Mouse (Mus musculus) cortical plate, adult 2 months (tissue): Measurements from ENCODE around the gene Clmp. TPM values are rescaled to one million over a fixed set of nuclear protein-coding genes. Genes with fewer than 3 reads are reported as not detected.

ENCODE experiments used
- H3K27ac ChIP-seq: fragments of 200-500 bp; 2 replicates; pipeline ENCODE4 v1.5.1; 2012; ENCODE audit warnings: low read length, control low read depth, inconsistent platforms; ENCODE audit not compliant: insufficient read depth
- H3K4me1 ChIP-seq: fragments of 200-500 bp; 2 replicates; pipeline ENCODE4 v1.6.1; 2011; ENCODE audit warnings: low read length; ENCODE audit not compliant: control insufficient read depth, insufficient read depth
- H3K4me3 ChIP-seq: fragments of 200-500 bp; 2 replicates; pipeline ENCODE4 v1.5.1; 2011; ENCODE audit warnings: mild to moderate bottlenecking, low read length, control low read depth; ENCODE audit not compliant: insufficient read depth
- CTCF ChIP-seq: fragments of 200-500 bp; IDR thresholded peaks from 2 replicates; pipeline ENCODE4 v1.5.1; 2011; ENCODE audit warnings: mild to moderate bottlenecking, control low read depth, low read length; ENCODE audit not compliant: insufficient read depth; ENCODE audit errors: extremely low read depth
- POLR2A ChIP-seq: fragments of 200-500 bp; IDR thresholded peaks from 2 replicates; pipeline ENCODE4 v1.6.1; 2011; ENCODE audit warnings: mild to moderate bottlenecking, low read length, control low read depth; ENCODE audit not compliant: insufficient read depth; ENCODE audit errors: extremely low read depth
- polyA plus RNA-seq: library from polyadenylated mRNA; depleted of rRNA; stranded (reverse); fragments of >200 nt; gene quantifications from 2 replicates; pipeline ENCODE4 v1.2.3, GENCODE M21; 2012

Gene Clmp
- polyA plus RNA-seq, 1 experiment, result 9.5 TPM

- Histone ChIP-seq H3K4me3 (no peak overlapping the region), H3K4me1 (no peaks in the 10 kb centered on the region), H3K27ac (no peak overlapping the region)
- TF ChIP-seq CTCF, result no peak
- no peak for TF ChIP-seq POLR2A
These were observed 34.4 kb upstream of the Clmp start for GRCm38 (mm10) chr9:40651239-40651859.

- Histone ChIP-seq H3K27ac (no peak overlapping the region), H3K4me1 (no peaks in the 10 kb centered on the region), H3K4me3 (no peak overlapping the region)
- TF ChIP-seq POLR2A (no peak), CTCF (no peak)
These were observed 33.0 kb upstream of the Clmp start for GRCm38 (mm10) chr9:40652757-40653156.

- Histone ChIP-seq H3K4me3 (no peak overlapping the region), H3K27ac (no peak overlapping the region)
These were observed 19.5 kb upstream of the Clmp start for GRCm38 (mm10) chr9:40666190-40666803.

GRCm38 (mm10) chr9:40670313-40670712 lies 15.4 kb upstream of the Clmp start, which contains the start of gene Gm21915:
TSS of gene Gm21915 (plus strand) at chr9:40670613.
- no peak within 1 kb of the TSS for H3K27ac ChIP-seq
- no peak within 1 kb of the TSS for H3K4me3 ChIP-seq
- H3K4me1 ChIP-seq, result peaks cover 2% of the 10 kb centered on the region; the same call in 1 of the 2 replicates
- TF ChIP-seq CTCF (no peak), POLR2A (no peak)

More at GRCm38 (mm10) chr9:40666190-40666803, 19.5 kb upstream of the Clmp start:
- no peaks in the 10 kb centered on the region for H3K4me1 ChIP-seq
- TF ChIP-seq CTCF, result no peak

- H3K27ac ChIP-seq, result no peak overlapping the region
- TF ChIP-seq CTCF (no peak), POLR2A (no peak)
- H3K4me1 ChIP-seq, result peaks cover 2% of the 10 kb centered on the region; the same call in 1 of the 2 replicates
- no peak overlapping the region for H3K4me3 ChIP-seq
These were observed 14.3 kb upstream of the Clmp start for GRCm38 (mm10) chr9:40671323-40671930.

GRCm38 (mm10) chr9:40675203-40675958 lies 10.4 kb upstream of the Clmp start:
- Histone ChIP-seq H3K27ac (no peak overlapping the region), H3K4me3 (no peak overlapping the region), H3K4me1 (peaks cover 2% of the 10 kb centered on the region; the same call in 1 of the 2 replicates)
- TF ChIP-seq POLR2A, result no peak
- TF ChIP-seq CTCF, result no peak

GRCm38 (mm10) chr9:40678653-40679052 lies 7.1 kb upstream of the Clmp start:
- no peak overlapping the region for H3K27ac ChIP-seq
- no peaks in the 10 kb centered on the region for H3K4me1 ChIP-seq
- TF ChIP-seq CTCF, result no peak
- TF ChIP-seq POLR2A, result no peak
- H3K4me3 ChIP-seq, result no peak overlapping the region

GRCm38 (mm10) chr9:40686421-40686899 lies 698 bp downstream of the Clmp start:
- peak overlapping the region; percentile 65 for H3K27ac ChIP-seq
- H3K4me3 ChIP-seq, result peak overlapping the region; percentile 73
- TF ChIP-seq POLR2A (no peak), CTCF (no peak)
- no peaks in the 10 kb centered on the region for H3K4me1 ChIP-seq

GRCm38 (mm10) chr9:40687053-40687452 lies 1.3 kb downstream of the Clmp start:
- Histone ChIP-seq H3K4me3 (peak overlapping the region; percentile 73), H3K27ac (no peak overlapping the region), H3K4me1 (no peaks in the 10 kb centered on the region)
- TF ChIP-seq POLR2A, result no peak
- TF ChIP-seq CTCF, result no peak
